Mouse (Mus musculus) liver, embryonic 11.5 days (tissue): Measurements from ENCODE around the gene Prrc2a. TPM values are rescaled to one million over a fixed set of nuclear protein-coding genes. Genes with fewer than 3 reads are reported as not detected.
A peak's percentile ranks its signal among the peaks of the same experiment; 100 is the strongest.

ENCODE experiments used
- ATAC-seq: fragments of 200-750 bp; cut with Nextera tagmentation; replicated peaks from 2 replicates; pipeline ENCODE4 v1.8.0; 2017; ENCODE audit warnings: moderate number of reproducible peaks, mild to moderate bottlenecking, moderate TSS enrichment, moderate library complexity; ENCODE audit not compliant: low FRiP score
- DNase-seq: peaks from one replicate; pipeline ENCODE4 v3.0.0-alpha.2; 2017; ENCODE audit warnings: low spot score
- H3K27ac ChIP-seq: fragments of 300-500 bp; sonication (generic); 2 replicates; pipeline ENCODE4 v1.5.1; 2014; ENCODE audit warnings: mild to moderate bottlenecking, low read depth, low read length, control low read depth
- H3K27me3 ChIP-seq: fragments of 300-500 bp; sonication (generic); replicated peaks from 2 replicates; pipeline ENCODE4 v1.6.1; 2014; ENCODE audit warnings: low read length, mixed read lengths; ENCODE audit not compliant: control insufficient read depth, insufficient read depth
- H3K36me3 ChIP-seq: fragments of 300-500 bp; sonication (generic); 2 replicates; pipeline ENCODE4 v1.6.1; 2014; ENCODE audit warnings: mild to moderate bottlenecking, low read length, moderate library complexity, mixed read lengths; ENCODE audit not compliant: control insufficient read depth, insufficient read depth
- H3K4me1 ChIP-seq: fragments of 300-500 bp; sonication (generic); replicated peaks from 2 replicates; pipeline ENCODE4 v1.6.1; 2014; ENCODE audit warnings: low read length, mixed read lengths; ENCODE audit not compliant: control insufficient read depth, insufficient read depth
- H3K4me2 ChIP-seq: fragments of 300-500 bp; sonication (generic); 2 replicates; pipeline ENCODE4 v1.6.1; 2014; ENCODE audit warnings: mild to moderate bottlenecking, control low read depth, moderate library complexity
- H3K4me3 ChIP-seq: fragments of 300-500 bp; sonication (generic); 2 replicates; pipeline ENCODE4 v1.5.1; 2014; ENCODE audit warnings: low read depth, low read length, control low read depth
- H3K9ac ChIP-seq: fragments of 300-500 bp; sonication (generic); 2 replicates; pipeline ENCODE4 v1.6.1; 2014; ENCODE audit warnings: low read depth, low read length, control low read depth
- H3K9me3 ChIP-seq: fragments of 300-500 bp; sonication (generic); 2 replicates; pipeline ENCODE4 v1.6.1; 2016; ENCODE audit warnings: low read length, inconsistent platforms, mixed read lengths; ENCODE audit not compliant: control insufficient read depth
- WGBS: fragments of 180-500 bp; shearing (Covaris S2); extraction: QIAGEN DNeasy Blood & Tissue Kit; methylation state at CpG from one replicate; pipeline ENCODE4 v1.1.7; 2014; 5-methylcytosine and 5-hydroxymethylcytosine counted together
- polyA plus RNA-seq: library from polyadenylated mRNA; unstranded; fragments of >200 nt; fragmentation: Nextera tagmentation; extraction: Ambion mirVana; gene quantifications from 2 replicates; pipeline ENCODE4 v1.2.1, GENCODE M21; 2014

Prrc2a gene
- polyA plus RNA-seq, 1 experiment from 2014 or later = 205 TPM

GRCm38 (mm10) chr17:35193881-35194843 is 29.5 kb upstream of the Prrc2a start, which contains the start of gene Ltb:
Gene Ltb (plus strand): TSS chr17:35194439.
- peaks cover 22% of the 10 kb centered on the region for H3K4me1 ChIP-seq
- ATAC-seq (no peak), DNase-seq (no peak)
- H3K4me2 ChIP-seq = peak within 1 kb of the TSS; percentile 76
- H3K9me3 ChIP-seq = no peaks in the 10 kb centered on the region
- H3K36me3 ChIP-seq = no peaks in the 10 kb centered on the region
- peaks cover 23% of the 10 kb centered on the region for H3K27me3 ChIP-seq
- peak within 1 kb of the TSS; percentile 45 for H3K4me3 ChIP-seq
- H3K27ac ChIP-seq = 0 out of 2 replicates have a peak within 1 kb of the TSS, but pooled peaks have one; percentile 19
- no peak within 1 kb of the TSS for H3K9ac ChIP-seq
- 48% methylated on average over 28 of the region's 28 CpGs for WGBS

GRCm38 (mm10) chr17:35192924-35193323 is 28.2 kb upstream of the Prrc2a start:
- Histone ChIP-seq H3K27me3 (peaks cover 18% of the 10 kb centered on the region), H3K4me1 (peaks cover 22% of the 10 kb centered on the region)
- ATAC-seq = no peak

DNA sequence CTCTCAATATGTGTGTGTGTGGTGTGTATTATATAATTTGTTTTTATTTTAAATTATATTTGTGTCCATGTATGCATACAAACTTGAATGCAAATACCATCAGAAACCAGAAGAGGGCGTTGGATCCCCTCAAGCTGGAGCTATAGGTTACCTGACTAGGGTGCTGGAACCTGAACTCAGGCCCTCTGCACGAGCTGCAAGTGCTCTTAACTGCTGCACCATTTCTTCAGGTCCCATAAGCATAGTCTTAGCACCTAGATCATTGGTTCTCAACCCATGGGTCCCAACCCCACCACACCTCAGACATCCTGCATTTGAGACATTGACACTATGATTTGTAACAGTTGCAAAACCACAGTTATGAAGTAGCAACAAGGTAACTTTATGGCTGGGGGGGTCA is 27.0 kb upstream of the Prrc2a start:
- peaks cover 22% of the 10 kb centered on the region for H3K4me1 ChIP-seq
- no peaks in the 10 kb centered on the region for H3K36me3 ChIP-seq
- H3K4me2 ChIP-seq = no peak overlapping the region
- no peak for DNase-seq
- H3K27ac ChIP-seq = no peak overlapping the region
- no peaks in the 10 kb centered on the region for H3K9me3 ChIP-seq
- H3K27me3 ChIP-seq = peaks cover 18% of the 10 kb centered on the region
- no peak overlapping the region for H3K9ac ChIP-seq
- no peak for ATAC-seq
- 56% methylated on average over 2 of the region's 2 CpGs for WGBS
- H3K4me3 ChIP-seq = no peak overlapping the region

More at GRCm38 (mm10) chr17:35192924-35193323, 28.2 kb upstream of the Prrc2a start:
- no peak overlapping the region for H3K27ac ChIP-seq
- no peak overlapping the region for H3K4me3 ChIP-seq
- WGBS = 68% methylated on average over 5 of the region's 5 CpGs
- H3K9me3 ChIP-seq = no peaks in the 10 kb centered on the region
- no peak overlapping the region for H3K9ac ChIP-seq
- DNase-seq = no peak
- no peak overlapping the region for H3K4me2 ChIP-seq
- H3K36me3 ChIP-seq = no peaks in the 10 kb centered on the region

DNA sequence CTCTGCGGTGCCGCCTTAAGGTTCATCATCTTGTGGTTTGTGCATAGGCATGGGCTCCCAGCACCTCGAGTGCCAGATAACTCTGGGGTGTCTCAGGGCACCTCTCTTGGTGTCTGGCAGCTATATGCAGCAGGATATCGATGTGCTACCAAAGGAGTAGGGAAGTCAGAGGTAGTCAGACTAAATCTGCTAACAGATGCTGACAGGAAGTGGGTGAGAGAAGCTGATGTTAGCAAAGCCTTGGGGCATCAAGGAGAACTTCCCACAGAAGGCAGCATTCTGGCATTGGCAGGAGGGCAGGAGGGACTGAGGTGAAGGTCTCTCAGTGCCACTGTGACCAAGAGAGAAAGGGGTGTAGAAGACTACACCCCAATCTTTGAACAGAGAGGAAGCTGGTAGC is 25.4 kb upstream of the Prrc2a start:
- ATAC-seq (no peak), DNase-seq (no peak)
- H3K9ac ChIP-seq = peak overlapping the region; percentile 14; the same call in 1 of the 2 replicates
- H3K36me3 ChIP-seq = no peaks in the 10 kb centered on the region
- peaks cover 10% of the 10 kb centered on the region for H3K27me3 ChIP-seq
- H3K9me3 ChIP-seq = no peaks in the 10 kb centered on the region
- H3K4me2 ChIP-seq = peak overlapping the region; percentile 39
- 38% methylated on average over 4 of the region's 4 CpGs for WGBS
- peak overlapping the region; percentile 68; the same call in 1 of the 2 replicates for H3K27ac ChIP-seq
- H3K4me3 ChIP-seq = peak overlapping the region; percentile 5; the same call in 1 of the 2 replicates
- H3K4me1 ChIP-seq = peaks cover 28% of the 10 kb centered on the region

- Histone ChIP-seq H3K9ac (0 out of 2 replicates have a peak overlapping the region, but pooled peaks have one; percentile 30), H3K27ac (peak overlapping the region; percentile 68; the same call in 1 of the 2 replicates), H3K36me3 (no peaks in the 10 kb centered on the region), H3K9me3 (no peaks in the 10 kb centered on the region), H3K4me1 (peaks cover 19% of the 10 kb centered on the region), H3K4me3 (no peak overlapping the region), H3K4me2 (peak overlapping the region; percentile 39), H3K27me3 (peaks cover under 1% of the 10 kb centered on the region; the same call in 1 of the 2 replicates)
- WGBS = 50% methylated on average over 1 of the region's 1 CpGs
- no peak for DNase-seq
- ATAC-seq = no peak
These were observed 24.5 kb upstream of the Prrc2a start for GRCm38 (mm10) chr17:35189186-35189585.

DNA sequence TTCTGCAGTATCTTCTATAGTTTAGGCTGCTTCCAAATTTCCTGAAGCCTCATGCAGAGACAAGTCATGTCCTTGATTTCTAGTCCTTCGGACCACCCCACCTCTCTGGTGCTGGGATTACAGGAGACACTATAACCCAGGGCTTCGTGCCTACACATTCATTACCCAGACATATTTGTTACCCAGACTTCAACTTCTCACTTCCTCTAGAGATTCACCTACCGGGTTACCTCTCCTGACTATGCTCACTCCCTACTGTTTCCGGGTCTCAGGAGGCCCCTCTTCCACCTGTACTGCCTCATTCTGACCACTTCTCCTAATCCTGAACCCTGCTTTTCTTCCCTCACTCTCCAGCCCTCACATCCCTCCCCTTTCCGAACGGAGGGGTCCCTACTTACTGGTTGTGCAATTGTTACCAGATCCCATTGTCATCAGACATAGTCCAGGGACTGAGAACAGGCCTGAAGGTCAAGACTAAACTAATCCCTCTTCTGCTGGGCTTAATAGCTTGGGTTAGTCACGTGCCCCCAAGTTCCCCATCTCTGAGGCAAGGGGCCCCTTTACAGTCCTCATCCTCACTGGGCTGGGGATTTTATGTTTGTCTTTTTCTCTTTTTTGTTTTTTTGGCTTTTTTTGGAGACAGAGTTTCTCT is 23.4 kb upstream of the Prrc2a start, which contains the start of gene Lst1:
Gene Lst1, minus strand, starts transcription at position 481 of the 652 bp plus-strand sequence.
- Histone ChIP-seq H3K4me1 (peaks cover 14% of the 10 kb centered on the region), H3K27me3 (no peaks in the 10 kb centered on the region), H3K36me3 (no peaks in the 10 kb centered on the region), H3K9ac (0 out of 2 replicates have a peak within 1 kb of the TSS, but pooled peaks have one; percentile 30), H3K4me3 (peak within 1 kb of the TSS; percentile 5; the same call in 1 of the 2 replicates), H3K27ac (peak within 1 kb of the TSS; percentile 81), H3K4me2 (peak within 1 kb of the TSS; percentile 67), H3K9me3 (no peaks in the 10 kb centered on the region)
- DNase-seq (no peak), ATAC-seq (no peak)
- 50% methylated on average over 7 of the region's 7 CpGs for WGBS

DNA sequence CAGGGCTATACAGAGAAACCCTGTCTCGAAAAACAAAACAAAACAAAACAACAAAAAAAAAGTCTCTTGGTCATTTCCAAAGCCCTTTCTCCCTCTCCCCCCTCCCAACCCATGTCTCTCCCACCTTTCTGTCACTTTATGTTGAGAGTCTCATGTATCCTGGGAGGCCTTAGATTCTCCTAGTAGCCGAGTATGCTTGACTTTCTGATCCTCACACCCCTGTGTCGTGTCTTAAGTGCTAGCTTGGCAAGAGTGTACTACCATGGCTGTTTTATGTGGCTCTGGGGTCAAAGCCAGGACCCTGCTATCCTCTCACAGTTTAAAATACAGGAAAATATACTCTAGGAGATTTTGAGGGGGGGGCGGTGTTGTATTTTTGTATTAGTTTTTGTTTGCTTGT is 22.6 kb upstream of the Prrc2a start:
- 67% methylated on average over 4 of the region's 4 CpGs for WGBS
- Histone ChIP-seq H3K4me3 (peak overlapping the region; percentile 5; the same call in 1 of the 2 replicates), H3K27me3 (no peaks in the 10 kb centered on the region), H3K4me2 (peak overlapping the region; percentile 67; the same call in 1 of the 2 replicates), H3K9ac (no peak overlapping the region), H3K9me3 (no peaks in the 10 kb centered on the region), H3K36me3 (no peaks in the 10 kb centered on the region), H3K4me1 (peaks cover 14% of the 10 kb centered on the region), H3K27ac (peak overlapping the region; percentile 81; the same call in 1 of the 2 replicates)
- DNase-seq = no peak
- ATAC-seq = no peak

DNA sequence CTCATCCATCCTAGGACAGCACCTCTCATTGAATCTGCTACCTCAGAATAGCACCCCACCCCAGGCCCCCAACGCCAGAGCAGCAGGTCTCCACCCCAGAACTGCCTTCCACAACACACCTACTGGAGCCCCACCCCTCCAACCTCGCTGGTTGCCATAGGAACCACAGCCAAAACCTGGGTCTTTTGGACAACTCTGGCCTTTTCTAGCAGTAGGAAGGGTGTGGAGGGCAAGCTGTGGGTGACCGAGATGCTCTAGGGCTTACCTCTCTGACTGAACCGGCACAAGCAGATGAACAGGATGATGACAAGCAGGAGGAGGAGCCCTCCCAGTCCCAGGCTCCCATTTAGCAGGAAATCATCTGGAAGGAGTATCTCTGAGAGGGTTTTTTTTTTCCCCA is 22.0 kb upstream of the Prrc2a start:
- H3K4me2 ChIP-seq = peak overlapping the region; percentile 67
- peaks cover 14% of the 10 kb centered on the region for H3K4me1 ChIP-seq
- peak overlapping the region; percentile 81 for H3K27ac ChIP-seq
- no peaks in the 10 kb centered on the region for H3K36me3 ChIP-seq
- no peaks in the 10 kb centered on the region for H3K27me3 ChIP-seq
- peak overlapping the region; percentile 60 for H3K9ac ChIP-seq
- ATAC-seq (no peak; the same call in 1 of the 2 replicates), DNase-seq (no peak)
- no peaks in the 10 kb centered on the region for H3K9me3 ChIP-seq
- peak overlapping the region; percentile 58 for H3K4me3 ChIP-seq
- WGBS = 3% methylated on average over 4 of the region's 4 CpGs
